ENCODE assay signal across 8 mouse cellular contexts in the genomic region with DNA sequence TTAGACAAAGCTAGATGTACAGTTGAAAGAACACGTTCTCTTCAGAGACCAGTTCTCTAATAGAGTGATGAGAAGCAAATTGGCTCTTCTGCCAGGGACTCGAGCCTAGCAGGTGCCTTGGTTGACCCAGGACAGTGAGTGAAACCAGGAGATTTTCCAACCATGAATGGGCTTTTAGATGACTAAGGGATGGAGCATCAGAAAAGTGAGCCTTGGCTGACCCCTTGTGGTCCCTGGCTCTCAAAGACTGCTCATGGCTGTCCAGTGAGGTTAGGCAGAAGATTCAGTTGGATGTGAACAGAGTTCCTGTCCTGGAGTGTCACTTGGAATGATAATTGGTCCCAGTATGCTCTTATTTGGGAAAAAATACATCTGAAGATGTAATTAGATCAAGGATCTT.
DNase-seq lines count a peak whose midpoint lies in the region; ATAC-seq and TF ChIP-seq lines count a peak whose summit lies in the region.
"Had no signal": no experiment of that assay in that cellular context is flagged by ENCODE, and none has a peak within 500 bp of the region (broad histone marks: within the 10 kb centered on the region; RNA-seq: fewer than 3 reads in every experiment).

No protein-coding gene starts in this region.

- H3K9ac ChIP-seq in kidney, postnatal 0 days (ENCODE audit: low read depth, low read length) = no peak overlapping the region
- H3K9ac ChIP-seq: heart, embryonic 13.5 days had no signal

- TF ChIP-seq POLR2A in lung, adult 2 months (IDR thresholded peaks at IDR 0.05; ENCODE audit: borderline replicate concordance, extremely low read depth, low read depth, low read length) = no peak

- ATAC-seq in cerebellum, adult (ENCODE audit: insufficient number of reproducible peaks, low FRiP score, low TSS enrichment) = peak; percentile 61; the same call in 1 of the 2 replicates
- ATAC-seq in kidney, postnatal 0 days (replicated peaks; ENCODE audit: low FRiP score, low read depth) = no peak

- no peaks in the 10 kb centered on the region for H3K36me3 ChIP-seq in kidney, postnatal 0 days (ENCODE audit: insufficient read depth, low read length)
- H3K36me3 ChIP-seq: heart, embryonic 13.5 days had no signal

- no peak overlapping the region for H3K4me3 ChIP-seq in kidney, postnatal 0 days (replicated peaks; ENCODE audit: low read depth, low read length)
- no peak overlapping the region for H3K4me3 ChIP-seq in lung, adult 2 months (replicated peaks; ENCODE audit: extremely low read depth, low read depth, low read length)
- H3K4me3 ChIP-seq: heart, embryonic 13.5 days had no signal

- peak; percentile 81 for TF ChIP-seq CTCF in kidney, postnatal 0 days (IDR thresholded peaks at IDR 0.05; ENCODE audit: low read depth)
- TF ChIP-seq CTCF in lung, adult 2 months (IDR thresholded peaks at IDR 0.05; ENCODE audit: insufficient read depth, low read length) = peak; percentile 53; the same call in 1 of the 2 replicates

- no peaks in the 10 kb centered on the region for H3K9me3 ChIP-seq in kidney, postnatal 0 days (replicated peaks; ENCODE audit: low read length)
- H3K9me3 ChIP-seq: heart, embryonic 13.5 days had no signal

- no peak overlapping the region for H3K27ac ChIP-seq in kidney, postnatal 0 days
- H3K27ac ChIP-seq: heart, embryonic 13.5 days had no signal

- H3K4me2 ChIP-seq in kidney, postnatal 0 days (ENCODE audit: low read length) = no peak overlapping the region
- H3K4me2 ChIP-seq: heart, embryonic 13.5 days had no signal

- DNase-seq in urinary bladder, postnatal 25 days (ENCODE audit: low spot score) = peak; percentile 6
- no peak for DNase-seq in urinary bladder, adult 2 months (ENCODE audit: low spot score)
- DNase-seq in frontal cortex, adult 2 months (ENCODE audit: extremely low spot score in 1 of 2, low spot score in 1 of 2) = peak; percentile 4 to 74
- DNase-seq in kidney, postnatal 0 days (ENCODE audit: low spot score) = peak; percentile 75
- DNase-seq in lung, adult 2 months = peak; percentile 5
- DNase-seq in telencephalon, adult 2 months (ENCODE audit: low read depth, low spot score) = peak; percentile 11

- H3K4me1 ChIP-seq in kidney, postnatal 0 days (replicated peaks; ENCODE audit: insufficient read depth, low read length) = no peaks in the 10 kb centered on the region
- no peaks in the 10 kb centered on the region for H3K4me1 ChIP-seq in lung, adult 2 months (ENCODE audit: control insufficient read depth, insufficient read depth, low read length)
- H3K4me1 ChIP-seq: heart, embryonic 13.5 days had no signal

- WGBS in kidney, postnatal 0 days = 36% methylated on average over 2 of the region's 2 CpGs
- WGBS in lung, adult 2 months = 36% methylated on average over 2 of the region's 2 CpGs

- H3K27me3 ChIP-seq in kidney, postnatal 0 days (ENCODE audit: insufficient read depth, low read length) = no peaks in the 10 kb centered on the region
